Mouse (Mus musculus) heart, postnatal 0 days (tissue): Measurements from ENCODE around the gene Pspc1. TPM values are rescaled to one million over a fixed set of nuclear protein-coding genes. Genes with fewer than 3 reads are reported as not detected.

ENCODE experiments used
- ATAC-seq: fragments of 200-750 bp; cut with Nextera tagmentation; 2 replicates; pipeline ENCODE4 v1.8.0; 2017; ENCODE audit warnings: low read depth, moderate number of reproducible peaks, moderate library complexity; ENCODE audit not compliant: insufficient read depth
- DNase-seq: peaks from one replicate; pipeline ENCODE4 v3.0.0-alpha.2; 2016; ENCODE audit warnings: low spot score
- H3K27ac ChIP-seq: fragments of 300-500 bp; sonication (generic); 2 replicates; pipeline ENCODE4 v1.5.1; 2014; ENCODE audit warnings: low read depth, mild to moderate bottlenecking
- H3K27me3 ChIP-seq: fragments of 300-500 bp; sonication (generic); 2 replicates; pipeline ENCODE4 v1.6.1; 2014; ENCODE audit warnings: low read length, mixed read lengths; ENCODE audit not compliant: control insufficient read depth, insufficient read depth
- H3K36me3 ChIP-seq: fragments of 300-500 bp; sonication (generic); replicated peaks from 2 replicates; pipeline ENCODE4 v1.6.1; 2014; ENCODE audit warnings: low read length, mixed read lengths; ENCODE audit not compliant: control insufficient read depth, insufficient read depth
- H3K4me1 ChIP-seq: fragments of 300-500 bp; sonication (generic); 2 replicates; pipeline ENCODE4 v1.6.1; 2014; ENCODE audit warnings: antibody characterized with exemption; ENCODE audit not compliant: control insufficient read depth, insufficient read depth
- H3K4me2 ChIP-seq: fragments of 300-500 bp; sonication (generic); 2 replicates; pipeline ENCODE4 v1.6.1; 2014; ENCODE audit warnings: low read depth, mild to moderate bottlenecking, low read length, moderate library complexity
- H3K4me3 ChIP-seq: fragments of 300-500 bp; sonication (generic); 2 replicates; pipeline ENCODE4 v1.5.1; 2014; ENCODE audit warnings: low read depth, low read length
- H3K9ac ChIP-seq: fragments of 300-500 bp; sonication (generic); replicated peaks from 2 replicates; pipeline ENCODE4 v1.6.1; 2014; ENCODE audit warnings: low read depth, low read length, mixed read lengths
- H3K9me3 ChIP-seq: fragments of 300-500 bp; sonication (generic); replicated peaks from 2 replicates; pipeline ENCODE4 v1.6.1; 2016; ENCODE audit warnings: low read length; ENCODE audit not compliant: control insufficient read depth
- CTCF ChIP-seq: IDR thresholded peaks from 2 replicates; pipeline ENCODE4 v1.5.1; 2016; ENCODE audit warnings: antibody characterized with exemption, control low read depth, low read depth
- EP300 ChIP-seq: IDR thresholded peaks from 2 replicates; pipeline ENCODE4 v1.6.1; 2016; ENCODE audit warnings: antibody characterized with exemption, low read depth
- WGBS: fragments of 180-500 bp; shearing (Covaris S2); extraction: QIAGEN DNeasy Blood & Tissue Kit; methylation state at CpG from one replicate; pipeline ENCODE4 v1.1.7; 2014; 5-methylcytosine and 5-hydroxymethylcytosine counted together
- polyA plus RNA-seq: library from polyadenylated mRNA; unstranded; fragments of >200 nt; fragmentation: Nextera tagmentation; extraction: Ambion mirVana; gene quantifications from 2 replicates; pipeline ENCODE4 v1.2.1, GENCODE M21; 2015
- total RNA-seq: library from RNA; depleted of rRNA; stranded (reverse); fragments of >200 nt; gene quantifications from 2 replicates; pipeline ENCODE4 v1.2.3, GENCODE M21; 2014; ENCODE audit warnings: low replicate concordance; rRNA removed

Pspc1 gene
- total and polyA plus RNA-seq, 2 experiments from 2014 or later = 14.0 to 22.4 TPM

DNA sequence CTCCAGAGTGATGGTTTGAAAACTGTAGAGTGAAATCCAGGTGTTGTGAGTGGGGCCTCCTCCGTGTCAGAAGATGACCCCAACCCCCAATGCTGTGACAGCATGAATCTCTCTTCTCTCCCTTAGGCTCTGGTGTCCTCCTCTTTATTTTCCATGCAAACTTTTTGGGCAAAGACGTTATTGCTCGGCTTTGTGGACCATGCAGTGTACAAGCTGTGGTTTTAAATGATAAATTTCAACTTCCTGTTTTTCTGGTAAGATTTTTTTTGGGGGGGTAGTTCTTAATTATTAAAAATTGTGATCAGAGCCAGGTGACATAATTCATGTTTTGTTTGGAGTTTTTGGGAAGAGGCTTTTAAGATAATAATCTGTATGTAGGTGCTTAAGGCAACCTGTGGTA lies 82.6 kb downstream of the Pspc1 start:
- 79% methylated on average over 3 of the region's 3 CpGs for WGBS
- Histone ChIP-seq H3K36me3 (peaks cover 91% of the 10 kb centered on the region), H3K9ac (no peak overlapping the region), H3K27ac (no peak overlapping the region), H3K4me2 (no peak overlapping the region), H3K4me1 (peaks cover 7% of the 10 kb centered on the region; the same call in 1 of the 2 replicates), H3K4me3 (no peak overlapping the region), H3K9me3 (no peaks in the 10 kb centered on the region), H3K27me3 (no peaks in the 10 kb centered on the region)
- ATAC-seq = no peak
- no peak for TF ChIP-seq EP300
- TF ChIP-seq CTCF = no peak
- no peak for DNase-seq

DNA sequence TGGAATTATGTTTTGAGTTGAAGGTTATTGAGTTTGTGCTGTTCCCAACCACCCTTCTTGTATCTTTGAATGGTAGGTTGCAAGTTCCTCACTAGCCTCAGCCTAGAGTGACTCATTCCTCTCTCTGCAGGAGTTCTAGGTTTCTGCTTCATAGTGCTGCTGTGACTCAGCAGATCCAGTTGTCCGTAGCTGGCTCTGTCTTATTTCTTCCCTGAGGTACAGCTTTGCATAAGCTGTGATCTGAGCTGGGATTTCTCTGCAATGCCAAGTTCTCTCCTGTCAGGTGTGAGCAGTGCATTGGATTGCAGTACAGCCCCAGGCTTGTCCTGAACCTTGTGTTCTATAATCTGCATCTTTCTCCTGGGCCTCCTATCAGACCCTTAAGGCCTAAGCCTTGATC lies 88.3 kb downstream of the Pspc1 start:
- Histone ChIP-seq H3K9ac (no peak overlapping the region), H3K4me3 (no peak overlapping the region), H3K4me2 (no peak overlapping the region), H3K27ac (no peak overlapping the region), H3K27me3 (no peaks in the 10 kb centered on the region), H3K36me3 (peaks cover 89% of the 10 kb centered on the region), H3K9me3 (no peaks in the 10 kb centered on the region), H3K4me1 (no peaks in the 10 kb centered on the region)
- DNase-seq (no peak), ATAC-seq (no peak)
- 66% methylated on average over 1 of the region's 1 CpGs for WGBS
- TF ChIP-seq EP300 (no peak), CTCF (no peak)

DNA sequence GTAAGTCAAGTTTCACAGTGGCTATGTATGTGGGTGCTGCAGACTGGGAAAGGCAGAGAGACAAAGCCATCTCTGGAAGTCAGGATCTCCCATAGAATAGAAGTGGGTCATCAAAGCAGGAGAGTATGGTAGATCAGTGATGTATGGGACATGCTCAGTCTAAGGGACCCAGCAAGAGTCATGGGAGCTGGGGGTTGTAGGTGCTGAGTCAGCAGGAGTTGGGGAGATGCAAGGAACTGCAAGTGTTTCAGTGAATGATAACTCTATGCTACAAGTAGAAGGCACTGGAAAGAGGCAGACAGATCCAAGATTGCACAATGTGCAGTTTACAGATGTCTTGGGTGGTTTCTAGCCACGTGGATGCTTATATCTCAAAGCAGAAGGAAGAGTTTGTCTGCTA lies 89.0 kb downstream of the Pspc1 start:
- peaks cover 89% of the 10 kb centered on the region for H3K36me3 ChIP-seq
- TF ChIP-seq EP300 (no peak), CTCF (no peak)
- H3K27me3 ChIP-seq = no peaks in the 10 kb centered on the region

DNA sequence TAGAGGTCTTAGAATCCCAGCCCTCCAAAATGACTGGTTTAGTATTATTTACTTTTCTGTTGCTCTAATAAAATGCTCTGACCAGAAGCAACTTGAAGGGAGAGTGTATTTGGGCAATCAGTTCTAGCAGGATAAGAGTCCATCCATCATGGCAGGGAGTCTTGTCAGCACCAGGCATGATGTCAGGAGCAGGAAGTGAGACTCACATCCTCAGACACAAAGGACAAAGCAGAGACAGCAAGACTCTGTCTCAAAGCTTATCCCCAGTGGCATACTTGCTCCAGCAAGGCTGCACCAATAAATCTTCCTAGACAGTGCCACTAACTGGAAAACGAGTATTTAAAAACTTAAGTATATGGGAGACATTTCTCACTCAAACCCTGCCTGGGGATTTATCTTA lies 92.7 kb downstream of the Pspc1 start:
- H3K9me3 ChIP-seq = no peaks in the 10 kb centered on the region
- no peak overlapping the region for H3K4me2 ChIP-seq
- H3K4me3 ChIP-seq = no peak overlapping the region
- H3K4me1 ChIP-seq = no peaks in the 10 kb centered on the region
- WGBS = 65% methylated on average over 1 of the region's 1 CpGs
- H3K27ac ChIP-seq = no peak overlapping the region
- no peaks in the 10 kb centered on the region for H3K27me3 ChIP-seq
- TF ChIP-seq EP300 = no peak
- no peak for TF ChIP-seq CTCF
- no peak for ATAC-seq
- no peak for DNase-seq
- peaks cover 68% of the 10 kb centered on the region for H3K36me3 ChIP-seq
- H3K9ac ChIP-seq = no peak overlapping the region

More for the DNA sequence above, 89.0 kb downstream of the Pspc1 start:
- no peak overlapping the region for H3K27ac ChIP-seq
- no peak for DNase-seq
- no peak overlapping the region for H3K9ac ChIP-seq
- ATAC-seq = no peak
- no peaks in the 10 kb centered on the region for H3K4me1 ChIP-seq
- no peaks in the 10 kb centered on the region for H3K9me3 ChIP-seq
- no peak overlapping the region for H3K4me3 ChIP-seq
- WGBS = 91% methylated on average over 1 of the region's 1 CpGs
- no peak overlapping the region for H3K4me2 ChIP-seq

Other genes starting within 250 kb of the Pspc1 start
- 3.2 and 14.3 TPM in 2 replicates for gene Cenpj, start 202.9 kb downstream of the Pspc1 start, total RNA-seq
- 2.5 and 2.8 TPM in 2 replicates for gene Cenpj, start 202.9 kb downstream of the Pspc1 start, polyA plus RNA-seq
- gene Parp4, start 202.7 kb downstream of the Pspc1 start, total RNA-seq = 7.3 and 12.3 TPM in 2 replicates
- gene Parp4, start 202.7 kb downstream of the Pspc1 start, polyA plus RNA-seq = 9.8 and 10.1 TPM in 2 replicates
- 7.9 and 8.7 TPM in 2 replicates for gene Mphosph8, start 110.1 kb downstream of the Pspc1 start, total RNA-seq
- gene Mphosph8, start 110.1 kb downstream of the Pspc1 start, polyA plus RNA-seq = 24.9 and 26.2 TPM in 2 replicates
- gene Zmym5, start 33.4 kb upstream of the Pspc1 start, total RNA-seq = 6.1 and 8.5 TPM in 2 replicates
- gene Zmym5, start 33.4 kb upstream of the Pspc1 start, polyA plus RNA-seq = 17.3 and 18.2 TPM in 2 replicates
- 18.4 and 20.8 TPM in 2 replicates for gene Zmym2, start 108.3 kb upstream of the Pspc1 start, total RNA-seq
- gene Zmym2, start 108.3 kb upstream of the Pspc1 start, polyA plus RNA-seq = 16.3 and 18.1 TPM in 2 replicates